Mouse (Mus musculus) intestine, postnatal 0 days (tissue): ENCODE measurements around the gene Vat1l. TPM values are rescaled to one million over a fixed set of nuclear protein-coding genes. Genes with fewer than 3 reads are reported as not detected.

ENCODE experiments used
- ATAC-seq: fragments of 200-750 bp; cut with Nextera tagmentation; 2 replicates; pipeline ENCODE4 v1.8.0; 2017; ENCODE audit warnings: mild to moderate bottlenecking, moderate TSS enrichment, moderate library complexity
- H3K27ac ChIP-seq: fragments of 300-500 bp; sonication (generic); 2 replicates; pipeline ENCODE4 v1.5.1; 2014; ENCODE audit warnings: mild to moderate bottlenecking, low read depth, low read length, moderate library complexity
- H3K27me3 ChIP-seq: fragments of 300-500 bp; sonication (generic); replicated peaks from 2 replicates; pipeline ENCODE4 v1.6.1; 2014; ENCODE audit warnings: low read length, mixed read lengths; ENCODE audit not compliant: control insufficient read depth, insufficient read depth
- H3K36me3 ChIP-seq: fragments of 300-500 bp; sonication (generic); 2 replicates; pipeline ENCODE4 v1.6.1; 2014; ENCODE audit warnings: mild to moderate bottlenecking, moderate library complexity; ENCODE audit not compliant: control insufficient read depth, insufficient read depth
- H3K4me1 ChIP-seq: fragments of 300-500 bp; sonication (generic); replicated peaks from 2 replicates; pipeline ENCODE4 v1.6.1; 2014; ENCODE audit warnings: antibody characterized with exemption, low read length, mixed read lengths; ENCODE audit not compliant: control insufficient read depth, insufficient read depth
- H3K4me2 ChIP-seq: fragments of 300-500 bp; sonication (generic); replicated peaks from 2 replicates; pipeline ENCODE4 v1.6.1; 2014; ENCODE audit warnings: low read depth, mild to moderate bottlenecking, moderate library complexity
- H3K4me3 ChIP-seq: fragments of 300-500 bp; sonication (generic); 2 replicates; pipeline ENCODE4 v1.5.1; 2014; ENCODE audit warnings: low read depth, low read length
- H3K9ac ChIP-seq: fragments of 300-500 bp; sonication (generic); 2 replicates; pipeline ENCODE4 v1.6.1; 2014; ENCODE audit warnings: mild to moderate bottlenecking, low read depth, low read length
- H3K9me3 ChIP-seq: fragments of 300-500 bp; sonication (generic); 2 replicates; pipeline ENCODE4 v1.6.1; 2016; ENCODE audit warnings: mixed run types; ENCODE audit not compliant: control insufficient read depth
- CTCF ChIP-seq: sonication (generic); IDR thresholded peaks from 2 replicates; pipeline ENCODE4 v1.5.1; 2016; ENCODE audit warnings: low read depth, mild to moderate bottlenecking, control low read depth, antibody characterized with exemption, moderate library complexity
- WGBS: fragments of 180-500 bp; shearing (Covaris S2); extraction: QIAGEN DNeasy Blood & Tissue Kit; methylation state at CpG from one replicate; pipeline ENCODE4 v1.1.7; 2014; 5-methylcytosine and 5-hydroxymethylcytosine counted together
- polyA plus RNA-seq: library from polyadenylated mRNA; unstranded; fragments of >200 nt; fragmentation: Nextera tagmentation; extraction: Ambion mirVana; gene quantifications from 2 replicates; pipeline ENCODE4 v1.2.1, GENCODE M21; 2015

Vat1l gene
- polyA plus RNA-seq, 1 experiment from 2014 or later = 2.8 TPM

GRCm38 (mm10) chr8:114224001-114224400 lies 18.6 kb downstream of the Vat1l start:
- H3K36me3 ChIP-seq = no peaks in the 10 kb centered on the region
- no peak for TF ChIP-seq CTCF
- no peak overlapping the region for H3K4me2 ChIP-seq
- H3K27ac ChIP-seq = no peak overlapping the region
- WGBS = 95% methylated on average over 2 of the region's 2 CpGs
- no peak overlapping the region for H3K9ac ChIP-seq
- no peaks in the 10 kb centered on the region for H3K9me3 ChIP-seq
- ATAC-seq = no peak
- H3K27me3 ChIP-seq = no peaks in the 10 kb centered on the region
- H3K4me1 ChIP-seq = no peaks in the 10 kb centered on the region
- no peak overlapping the region for H3K4me3 ChIP-seq

- Histone ChIP-seq H3K27ac (no peak overlapping the region), H3K4me3 (no peak overlapping the region), H3K9me3 (no peaks in the 10 kb centered on the region), H3K27me3 (no peaks in the 10 kb centered on the region), H3K4me1 (no peaks in the 10 kb centered on the region), H3K4me2 (no peak overlapping the region), H3K9ac (no peak overlapping the region), H3K36me3 (no peaks in the 10 kb centered on the region)
- no peak for ATAC-seq
- no peak for TF ChIP-seq CTCF
- 83% methylated on average over 3 of the region's 3 CpGs for WGBS
Observed at GRCm38 (mm10) chr8:114251321-114252065, 46.1 kb downstream of the Vat1l start.

- Histone ChIP-seq H3K27ac (no peak overlapping the region), H3K27me3 (no peaks in the 10 kb centered on the region), H3K9ac (no peak overlapping the region), H3K36me3 (no peaks in the 10 kb centered on the region), H3K4me3 (no peak overlapping the region), H3K4me2 (no peak overlapping the region), H3K9me3 (no peaks in the 10 kb centered on the region), H3K4me1 (no peaks in the 10 kb centered on the region)
- ATAC-seq = no peak
- TF ChIP-seq CTCF = no peak
- 72% methylated on average over 4 of the region's 4 CpGs for WGBS
Observed at GRCm38 (mm10) chr8:114258685-114259084, 53.3 kb downstream of the Vat1l start.

- 82% methylated on average over 5 of the region's 5 CpGs for WGBS
- Histone ChIP-seq H3K4me1 (no peaks in the 10 kb centered on the region), H3K4me3 (no peak overlapping the region), H3K9me3 (no peaks in the 10 kb centered on the region), H3K36me3 (no peaks in the 10 kb centered on the region), H3K27ac (no peak overlapping the region), H3K27me3 (no peaks in the 10 kb centered on the region), H3K9ac (no peak overlapping the region), H3K4me2 (no peak overlapping the region)
- TF ChIP-seq CTCF = no peak
- no peak for ATAC-seq
Observed at GRCm38 (mm10) chr8:114259713-114260355, 54.4 kb downstream of the Vat1l start.

- Histone ChIP-seq H3K36me3 (no peaks in the 10 kb centered on the region), H3K27me3 (no peaks in the 10 kb centered on the region), H3K4me2 (no peak overlapping the region), H3K9me3 (no peaks in the 10 kb centered on the region), H3K27ac (no peak overlapping the region), H3K9ac (no peak overlapping the region), H3K4me3 (no peak overlapping the region), H3K4me1 (no peaks in the 10 kb centered on the region)
- ATAC-seq = no peak
- no peak for TF ChIP-seq CTCF
- WGBS = 61% methylated on average over 2 of the region's 2 CpGs
Observed at GRCm38 (mm10) chr8:114262331-114262730, 56.9 kb downstream of the Vat1l start.

- no peaks in the 10 kb centered on the region for H3K36me3 ChIP-seq
- H3K27me3 ChIP-seq = no peaks in the 10 kb centered on the region
- no peak overlapping the region for H3K4me3 ChIP-seq
- no peak overlapping the region for H3K27ac ChIP-seq
- H3K9ac ChIP-seq = no peak overlapping the region
- 75% methylated on average over 8 of the region's 8 CpGs for WGBS
- no peak overlapping the region for H3K4me2 ChIP-seq
- TF ChIP-seq CTCF = no peak
- H3K9me3 ChIP-seq = no peaks in the 10 kb centered on the region
- ATAC-seq = no peak
- no peaks in the 10 kb centered on the region for H3K4me1 ChIP-seq
Observed at GRCm38 (mm10) chr8:114274558-114274957, 69.1 kb downstream of the Vat1l start.
